Mouse (Mus musculus) MEL-GATA-1-ER (cell line): Measurements from ENCODE around the gene Smyd2.
A peak's percentile ranks its signal among the peaks of the same experiment; 100 is the strongest.

Experiments
- DNase-seq: peaks from one replicate; pipeline ENCODE4 v3.0.0-alpha.2; 2012; ENCODE audit warnings: low read depth; ENCODE audit errors: extremely low read depth

Smyd2 gene

GRCm38 (mm10) chr1:189873591-189873990 is 48.6 kb downstream of the Smyd2 start:
- no peak for DNase-seq

DNA sequence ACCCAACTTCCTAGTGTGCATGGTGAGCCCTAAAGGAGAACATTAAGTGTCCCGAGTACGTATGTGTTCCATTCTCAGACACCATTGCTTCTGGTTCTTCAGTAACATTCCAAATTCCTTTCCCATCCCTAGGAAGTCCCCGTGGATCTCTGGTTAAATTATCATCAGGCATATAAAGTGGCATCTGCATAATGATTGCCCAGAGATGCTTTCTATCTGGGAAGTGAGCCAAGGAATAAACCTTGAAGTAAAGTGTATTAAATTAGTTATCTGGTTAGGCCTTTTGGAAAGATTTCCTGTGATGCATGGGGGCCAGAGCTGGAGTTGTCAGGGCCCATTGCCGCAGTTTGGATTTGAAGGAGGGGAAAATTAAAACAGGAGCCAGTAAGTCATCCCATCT is 50.1 kb downstream of the Smyd2 start:
- no peak for DNase-seq

DNA sequence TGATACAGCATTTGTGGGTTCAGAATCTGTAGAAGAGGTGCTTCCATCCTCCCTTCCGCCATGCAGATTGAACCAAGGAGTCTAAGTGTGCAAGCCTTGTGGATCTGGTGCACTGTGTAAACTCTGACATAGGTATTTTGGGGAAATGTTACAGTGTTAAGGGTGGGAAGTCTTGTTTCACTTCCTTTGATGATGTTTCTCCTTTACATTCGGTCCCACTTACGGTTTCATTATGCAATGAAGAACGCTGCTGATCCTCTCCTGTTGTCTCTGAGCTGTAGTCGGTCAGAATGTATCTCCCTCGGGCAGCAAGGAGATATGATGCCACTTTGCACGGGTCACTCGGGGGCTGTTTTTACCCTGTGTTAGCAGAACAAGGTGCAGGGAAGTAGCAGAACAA is 50.5 kb downstream of the Smyd2 start:
- DNase-seq: no peak

- DNase-seq: peak; percentile 44
Observed at GRCm38 (mm10) chr1:189870539-189870938, 51.6 kb downstream of the Smyd2 start.

DNA sequence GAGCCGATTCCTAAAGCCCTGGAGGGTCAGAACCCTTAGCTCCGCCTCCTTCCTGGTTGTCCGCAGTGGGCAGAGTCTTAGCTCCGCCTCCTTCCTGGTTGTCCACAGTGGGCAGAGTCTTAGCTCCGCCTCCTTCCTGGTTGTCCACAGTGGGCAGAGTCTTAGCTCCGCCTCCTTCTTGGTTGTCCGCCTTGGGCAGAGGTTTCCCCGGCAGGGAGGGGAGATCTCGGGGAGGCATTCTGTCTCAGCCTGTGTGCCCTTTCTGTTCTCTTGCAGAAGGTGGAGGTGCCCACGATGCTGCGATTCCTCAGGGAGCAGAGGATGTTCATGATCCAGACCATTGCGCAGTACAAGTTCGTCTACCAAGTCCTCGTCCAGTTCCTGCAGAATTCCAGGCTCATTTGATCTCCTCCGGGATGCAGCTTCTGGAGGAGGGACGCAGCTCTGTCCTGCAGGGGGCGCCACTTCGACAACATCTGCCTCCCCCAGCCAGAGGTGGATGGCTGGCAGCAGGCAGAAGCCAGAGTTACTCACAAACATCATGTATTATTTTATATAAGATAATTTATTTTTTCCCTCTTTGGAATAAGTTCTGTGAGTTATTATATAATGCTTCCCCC is 52.4 kb downstream of the Smyd2 start:
- DNase-seq: peak; percentile 50

- DNase-seq: peak; percentile 49
Observed at GRCm38 (mm10) chr1:189868036-189868435, 54.1 kb downstream of the Smyd2 start.

GRCm38 (mm10) chr1:189867497-189867896 is 54.7 kb downstream of the Smyd2 start:
- peak; percentile 59 for DNase-seq

- peak; percentile 36 for DNase-seq
Observed at GRCm38 (mm10) chr1:189867034-189867433, 55.1 kb downstream of the Smyd2 start.

- DNase-seq: no peak
Observed at GRCm38 (mm10) chr1:189866621-189867020, 55.5 kb downstream of the Smyd2 start.

GRCm38 (mm10) chr1:189864846-189865560 is 57.2 kb downstream of the Smyd2 start:
- DNase-seq: no peak

DNA sequence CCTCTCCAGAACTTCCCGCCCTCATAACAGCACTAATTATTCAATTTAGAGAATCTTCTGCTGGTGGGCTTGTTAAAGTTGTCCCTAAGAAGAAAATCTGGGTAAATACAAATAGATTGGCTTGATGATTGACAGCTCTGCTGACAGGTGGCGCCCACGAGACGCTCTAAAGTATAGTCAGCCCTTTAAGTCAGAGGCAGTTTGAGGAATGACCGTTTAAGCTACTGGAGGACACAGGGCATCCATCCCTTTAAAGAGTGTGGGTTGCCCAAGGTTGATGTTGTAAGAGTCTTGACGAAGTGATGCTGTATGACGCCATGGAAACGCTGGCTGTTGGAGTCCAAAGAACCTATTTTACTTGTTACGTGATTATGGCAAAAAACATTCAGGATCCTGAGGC is 57.9 kb downstream of the Smyd2 start:
- no peak for DNase-seq

DNA sequence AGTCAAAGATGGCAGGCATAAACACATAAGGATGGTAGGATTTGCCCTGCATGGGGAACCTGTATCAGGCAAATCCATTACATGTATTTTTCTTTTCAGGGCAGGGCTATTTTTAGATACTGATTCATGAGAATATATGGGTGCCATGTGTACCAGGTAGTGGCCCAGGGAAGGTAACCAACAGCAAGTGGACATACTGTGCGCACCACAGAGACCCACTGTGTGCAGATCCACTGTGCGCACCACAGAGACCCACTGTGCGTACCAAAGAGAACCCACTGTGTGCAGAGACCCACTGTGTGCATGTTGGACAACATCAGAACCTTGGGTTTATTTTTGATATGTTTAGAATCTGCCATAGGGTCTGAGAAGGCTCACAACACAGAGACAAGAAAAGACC is 58.4 kb downstream of the Smyd2 start:
- DNase-seq: no peak

DNA sequence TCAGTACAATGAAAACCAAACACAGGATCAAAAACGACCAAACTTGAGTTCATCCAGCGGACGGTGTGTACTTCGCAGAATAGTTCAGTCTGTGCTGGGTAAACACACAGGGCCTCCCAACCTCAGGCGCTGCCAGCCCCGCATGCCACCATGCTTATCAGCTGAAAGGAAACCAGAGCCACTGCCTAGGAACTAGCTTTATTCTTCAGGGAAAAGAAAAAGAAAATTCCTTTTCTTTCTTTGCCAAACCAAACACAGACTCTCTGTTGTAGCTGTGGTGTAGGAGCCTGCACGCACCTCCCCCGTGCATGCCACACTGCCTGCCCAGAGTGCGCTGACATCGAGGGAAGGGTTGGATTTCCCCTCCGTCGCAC is 61.2 kb downstream of the Smyd2 start:
- no peak for DNase-seq

- DNase-seq: no peak
Observed at GRCm38 (mm10) chr1:189860112-189860941, 61.8 kb downstream of the Smyd2 start.

DNA sequence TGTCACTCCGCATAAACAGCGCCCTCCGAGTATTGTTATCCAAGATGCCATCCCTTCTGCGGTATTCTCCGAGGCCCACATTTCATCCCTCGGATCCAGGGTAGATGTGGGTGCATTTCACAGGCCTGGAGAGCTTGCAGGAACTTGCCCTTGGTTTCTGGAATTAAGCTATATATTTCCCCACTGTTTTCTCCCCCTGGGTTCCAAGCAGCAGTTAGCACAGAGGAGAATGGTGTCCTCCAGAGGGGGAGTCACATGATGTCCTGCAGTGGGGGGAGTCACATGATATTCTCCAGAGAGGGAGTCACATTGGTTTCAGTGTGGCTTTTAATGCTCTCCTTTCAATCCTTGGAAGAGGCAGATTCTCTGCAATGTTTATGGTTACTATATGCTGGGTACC is 63.8 kb downstream of the Smyd2 start:
- DNase-seq: no peak

GRCm38 (mm10) chr1:189855739-189856138 is 66.4 kb downstream of the Smyd2 start:
- DNase-seq: no peak

- DNase-seq: no peak
Observed at GRCm38 (mm10) chr1:189854646-189855045, 67.5 kb downstream of the Smyd2 start.

DNA sequence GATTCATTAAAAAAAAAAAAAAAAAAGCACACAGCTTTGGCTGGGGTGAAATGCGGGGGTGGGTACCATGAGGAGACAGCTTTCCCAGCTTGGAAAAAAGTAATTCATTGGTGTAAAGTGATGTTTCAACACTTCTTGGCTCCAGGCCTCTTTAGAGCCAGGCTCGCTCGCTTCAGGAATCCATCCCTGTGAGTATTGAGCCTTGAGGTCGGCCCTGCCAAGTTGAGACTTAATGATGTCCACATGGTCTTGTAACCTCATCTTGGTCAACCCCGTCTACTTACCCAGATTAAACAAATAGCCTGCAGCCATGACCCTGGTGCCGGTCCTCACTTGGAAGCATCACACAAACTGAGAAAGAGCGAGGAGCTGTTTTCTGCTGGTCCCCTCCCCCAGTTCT is 69.7 kb downstream of the Smyd2 start:
- no peak for DNase-seq

- DNase-seq: no peak
Observed at GRCm38 (mm10) chr1:189852051-189852450, 70.1 kb downstream of the Smyd2 start.

DNA sequence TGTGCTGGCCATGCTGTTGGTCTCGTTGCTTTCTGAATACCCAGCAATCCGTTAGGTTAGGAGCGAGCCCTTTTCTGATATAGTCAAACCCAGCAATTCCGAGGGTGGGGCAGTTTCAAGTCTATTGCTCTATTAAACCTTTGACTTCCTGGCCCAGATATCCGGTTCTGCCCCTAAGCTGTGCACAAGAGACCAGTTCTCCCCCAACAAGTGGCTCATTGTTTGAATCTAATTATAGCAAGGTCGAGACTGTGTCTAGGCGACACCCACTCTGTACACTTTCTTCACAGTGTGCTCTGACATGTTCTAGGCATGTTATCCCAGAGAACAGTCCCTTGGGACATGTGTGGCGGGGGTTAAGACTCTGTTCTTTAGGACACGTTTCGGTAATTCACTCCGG is 72.6 kb downstream of the Smyd2 start:
- no peak for DNase-seq

- no peak for DNase-seq
Observed at GRCm38 (mm10) chr1:189846319-189846718, 75.8 kb downstream of the Smyd2 start.

GRCm38 (mm10) chr1:189834166-189834565 is 88.0 kb downstream of the Smyd2 start:
- DNase-seq: no peak
